Mouse (Mus musculus) cerebellum, postnatal 25 days (tissue): ENCODE measurements around the gene Gfy.

ENCODE experiments used
- DNase-seq, 2 experiments: peaks; one replicate each; pipeline ENCODE4 v3.0.0; 2021; ENCODE audit warnings: mixed read lengths in 2 of 2

The Gfy gene

DNA sequence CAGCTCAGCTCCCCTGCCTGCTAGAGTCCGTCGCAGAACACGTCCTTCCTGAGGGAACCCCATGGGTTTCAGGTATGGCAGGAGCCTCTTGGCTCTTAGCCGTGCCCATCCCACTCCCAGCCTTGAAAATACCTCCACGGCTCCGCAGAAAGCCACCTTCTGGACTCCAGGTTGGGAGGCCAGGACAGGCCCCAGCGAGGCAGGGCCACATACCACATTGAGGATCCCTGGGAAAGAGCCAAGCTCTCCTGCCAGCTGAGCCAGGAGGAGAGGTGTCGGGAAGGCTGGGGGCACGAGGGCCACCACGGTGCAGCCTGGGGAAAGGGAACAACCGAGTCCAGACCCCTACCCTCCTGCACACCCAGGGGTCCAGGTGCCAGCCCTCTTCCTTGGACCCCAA, 32.1 kb downstream of the Gfy start:
- no peak for DNase-seq

DNA sequence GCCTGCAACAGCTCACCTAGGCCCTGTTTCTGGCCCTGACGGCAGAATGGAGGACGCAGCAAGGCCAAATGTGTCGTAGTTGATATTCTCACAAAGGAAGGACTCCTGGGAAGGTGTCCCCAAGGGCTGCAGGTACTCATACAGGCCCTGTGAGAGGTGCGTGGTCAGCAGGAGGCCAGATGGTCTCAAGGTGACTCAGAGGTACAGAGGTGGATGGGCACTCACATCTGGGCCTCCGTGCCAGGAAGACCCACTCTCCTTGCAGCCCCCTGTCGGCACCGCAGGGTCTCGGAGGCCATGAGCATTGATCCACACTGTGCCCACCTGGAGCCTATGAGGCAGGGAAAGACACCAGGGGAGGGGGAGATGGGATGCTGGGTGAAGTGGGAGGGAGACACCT, 33.9 kb downstream of the Gfy start:
- no peak for DNase-seq

DNA sequence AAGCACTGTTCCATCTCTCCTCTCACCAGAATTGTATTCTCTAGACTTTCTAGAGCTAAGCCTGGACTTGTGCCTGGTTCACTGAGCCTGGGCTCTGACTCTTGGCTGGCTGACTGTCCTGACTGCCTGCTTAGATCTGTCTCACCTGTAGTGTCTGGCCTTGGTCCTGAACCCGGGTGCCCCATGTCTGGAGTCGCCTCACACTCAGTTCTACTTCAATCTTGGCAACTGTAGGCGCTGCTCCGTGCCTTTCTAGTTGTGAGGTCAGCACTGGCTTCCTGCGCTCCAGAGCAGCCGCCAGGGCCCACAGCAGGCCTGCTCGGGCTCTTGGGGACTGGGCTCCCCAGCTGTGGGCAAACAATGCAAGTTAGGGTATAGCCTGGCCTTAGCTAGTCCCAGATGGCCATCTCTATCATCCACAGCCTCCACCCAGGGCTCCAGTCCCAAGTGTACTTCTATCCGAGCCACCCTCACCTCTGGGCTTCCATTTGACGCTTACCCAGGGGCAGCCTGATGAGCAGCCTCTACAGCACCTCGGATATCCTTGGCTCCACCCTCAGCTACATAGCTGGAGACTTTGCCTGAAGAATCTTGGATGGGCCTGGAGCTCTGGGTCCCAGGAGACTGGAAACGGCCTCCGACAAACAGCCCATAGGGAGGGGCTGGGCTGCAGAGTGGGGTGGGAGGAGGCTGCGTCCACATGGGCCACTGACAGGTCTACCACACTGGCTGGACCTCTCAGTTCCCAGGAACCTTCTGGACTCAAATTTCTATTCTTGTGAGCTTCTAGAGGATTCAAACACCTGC, 34.8 kb downstream of the Gfy start:
- DNase-seq, result no peak

DNA sequence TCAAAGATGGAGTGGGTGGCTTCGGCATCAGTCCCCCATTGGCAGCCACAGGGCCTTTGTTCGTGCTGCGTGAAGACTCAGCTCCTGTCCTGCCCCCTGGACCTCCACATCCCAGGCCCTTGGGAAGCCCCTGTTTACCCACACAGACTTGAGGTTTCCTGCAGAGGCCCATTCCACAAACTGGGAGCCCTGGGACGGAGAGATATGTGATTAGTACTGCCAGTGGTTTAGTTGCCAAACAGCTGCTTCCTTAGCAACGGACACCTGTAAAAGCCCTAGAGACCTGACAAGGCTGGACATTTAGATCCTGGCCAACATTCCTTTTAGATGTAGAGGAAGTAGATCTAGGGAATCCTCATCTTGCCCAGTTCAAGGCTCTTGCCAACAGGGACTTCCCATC, 37.5 kb downstream of the Gfy start:
- peak in 1 of 2 experiments; percentile 1 for DNase-seq

DNA sequence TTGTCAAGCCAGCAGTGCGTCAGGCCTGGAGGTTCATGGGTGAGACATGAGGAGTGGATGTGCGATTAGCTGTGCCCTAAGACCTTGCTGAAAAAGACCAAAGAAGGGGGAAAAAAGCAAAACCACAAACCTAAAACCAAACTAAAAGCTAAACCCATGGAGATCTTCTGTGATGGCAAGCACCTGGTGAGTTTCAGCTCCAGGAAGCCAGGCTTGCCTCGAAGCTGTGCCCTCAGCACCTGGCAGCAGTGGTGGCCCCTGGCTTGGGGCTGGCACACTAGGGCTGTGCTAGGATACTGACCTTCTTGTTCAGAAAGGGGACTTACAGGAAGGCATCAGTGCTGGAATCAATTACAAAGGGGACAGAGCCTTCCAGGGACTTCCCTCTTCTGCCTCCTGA, 38.0 kb downstream of the Gfy start:
- DNase-seq, result peak in 1 of 2 experiments; percentile 5

DNA sequence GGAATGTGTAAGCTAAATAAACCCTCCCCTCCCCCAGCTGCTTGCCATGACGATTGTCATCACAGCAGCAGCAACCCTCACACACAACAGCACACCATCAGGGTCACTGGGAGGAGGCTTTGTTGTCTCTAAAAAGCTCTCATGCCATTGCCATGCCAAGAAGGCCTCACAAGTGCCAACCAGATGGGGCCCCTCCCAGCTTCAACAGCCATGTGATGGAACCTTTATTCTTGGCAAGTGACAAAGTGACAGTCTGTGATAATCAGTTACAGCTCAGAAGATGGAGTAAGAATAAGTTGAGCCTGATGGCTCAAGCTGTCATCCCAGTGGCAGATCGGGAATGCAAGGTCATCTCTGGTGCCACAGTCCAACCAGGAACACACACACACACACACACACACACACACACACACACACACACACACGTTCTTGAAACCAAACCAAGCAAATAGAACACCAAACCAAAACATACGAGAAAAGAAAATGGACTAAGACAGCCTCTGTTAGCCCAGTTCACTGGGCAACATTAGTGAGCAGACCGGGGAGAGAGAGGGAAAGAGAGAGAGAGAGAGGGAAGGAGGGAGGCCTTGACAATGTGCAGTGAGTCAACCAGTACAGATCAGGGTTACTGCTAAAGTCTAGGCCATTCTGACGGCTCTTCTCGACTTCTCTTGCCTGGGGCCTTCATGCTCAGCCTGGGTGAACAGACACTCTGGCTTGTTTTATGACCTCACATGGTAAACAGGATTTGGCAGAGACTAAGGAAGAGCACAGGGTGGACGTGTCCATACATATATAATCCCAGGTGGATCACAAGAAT, 39.3 kb downstream of the Gfy start:
- peak in 1 of 2 experiments; percentile 9 for DNase-seq

DNA sequence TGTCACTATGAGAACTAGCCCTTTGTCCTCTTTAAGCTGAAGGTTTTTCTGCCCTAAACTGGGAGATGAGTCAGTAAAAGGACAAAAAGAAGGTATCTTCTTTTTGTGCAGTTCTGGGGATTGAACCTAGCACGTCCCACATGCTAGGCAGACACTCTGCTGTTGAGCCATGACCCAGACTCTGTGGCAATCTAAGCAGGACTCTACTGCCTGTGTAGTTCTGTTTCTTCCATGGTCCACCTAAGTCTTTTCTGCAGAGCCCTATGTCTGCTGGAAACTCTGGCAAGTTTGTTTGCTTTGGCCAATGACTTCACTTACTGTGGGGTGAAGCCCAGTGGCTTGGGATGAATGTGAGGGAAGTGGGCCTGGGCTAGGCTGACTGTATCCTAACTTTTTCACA, 41.0 kb downstream of the Gfy start:
- DNase-seq, result no peak

DNA sequence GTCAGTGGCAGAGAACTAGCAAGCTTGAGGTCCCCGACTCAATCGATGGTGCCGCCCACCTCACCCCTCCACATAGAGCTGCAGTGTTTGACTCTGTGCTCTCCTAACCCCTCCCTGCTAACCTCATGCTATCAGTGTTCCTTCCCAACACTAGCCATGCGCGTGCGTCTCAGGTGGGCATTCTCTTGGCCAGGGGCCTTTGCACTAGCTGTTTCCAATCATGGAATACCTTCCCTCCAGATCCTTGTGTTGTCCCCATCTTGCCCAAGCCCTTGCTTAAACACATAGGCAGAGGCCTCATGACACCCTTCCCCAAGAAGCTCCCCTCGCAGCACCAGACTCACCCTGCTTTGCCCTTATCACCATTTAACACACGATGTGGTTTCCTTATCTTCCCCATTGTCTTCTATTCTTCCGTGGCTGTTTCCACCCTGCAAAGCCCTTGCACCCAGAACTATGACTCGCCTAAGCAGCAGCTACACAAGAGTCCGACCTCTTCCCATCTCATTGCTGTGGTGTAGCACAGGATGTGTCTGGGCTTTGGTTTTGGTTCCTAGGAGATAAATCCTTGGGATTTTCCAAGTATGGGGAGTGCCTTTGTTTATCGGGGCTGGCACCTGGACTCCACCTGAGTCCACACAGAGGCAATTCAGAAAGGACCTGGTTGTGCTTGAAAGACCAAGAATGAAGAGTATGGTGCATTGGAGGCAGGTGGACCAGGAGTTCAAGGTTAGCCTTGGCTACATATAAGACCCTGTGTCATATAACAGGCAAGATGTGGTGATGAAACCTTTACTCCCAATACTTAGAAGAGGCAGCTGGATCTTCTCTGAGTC, 42.0 kb downstream of the Gfy start:
- DNase-seq, result peak in 1 of 2 experiments; percentile 11

DNA sequence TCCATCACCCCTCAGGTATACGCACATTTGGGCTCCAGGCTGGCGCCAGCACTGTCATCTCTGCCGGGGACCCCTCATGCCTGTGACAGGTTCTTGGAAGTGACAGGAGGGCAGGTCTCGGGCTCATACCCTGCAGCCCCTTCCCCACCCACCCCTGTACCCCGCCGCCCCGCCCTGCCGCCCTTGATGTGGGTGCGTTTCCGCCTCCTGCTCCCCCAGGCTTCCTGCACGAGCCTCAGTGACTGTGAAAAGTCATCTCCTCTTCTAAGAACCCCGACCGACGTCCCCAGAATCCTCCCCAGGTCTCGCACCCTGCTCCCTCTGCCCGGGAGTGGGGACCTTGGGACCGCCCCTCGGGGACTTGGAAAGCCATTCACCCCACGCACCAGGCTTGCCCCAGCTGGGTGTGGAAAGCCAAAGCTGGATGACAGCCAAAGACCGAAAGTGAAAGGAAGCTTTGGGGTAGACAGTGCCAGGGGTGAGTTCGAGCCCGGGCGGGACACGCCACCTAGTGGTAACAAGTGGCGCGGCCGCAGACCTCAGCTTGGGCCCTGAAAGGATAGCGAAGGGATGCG, 43.3 kb downstream of the Gfy start, which contains the start of the genes Gm45713 and Flt3l:
Gene Gm45713 (minus strand): TSS at position 239 of the 575 bp plus-strand sequence.
Gene Flt3l (minus strand): TSS at position 440 of the 575 bp plus-strand sequence.
- peak; percentile 93 to 94 for DNase-seq

DNA sequence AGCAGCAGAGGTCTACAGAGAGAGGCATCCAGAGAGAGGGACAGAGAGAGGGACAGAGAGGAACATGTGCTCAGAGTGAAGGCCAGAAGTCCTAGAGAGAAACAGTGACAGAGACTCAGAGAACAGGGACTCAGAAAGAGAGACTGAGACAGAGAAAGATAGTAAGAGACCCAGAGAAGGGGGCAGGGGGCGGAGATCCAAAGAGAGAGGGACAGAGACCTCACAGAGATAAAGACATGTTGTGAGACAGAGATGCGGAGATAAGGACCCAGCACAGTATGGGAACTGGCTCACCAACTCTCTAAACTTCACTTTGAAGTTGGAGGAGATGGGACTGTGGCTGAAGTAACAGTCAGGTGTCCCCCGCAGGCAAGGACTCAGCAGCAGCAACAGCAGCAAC, 44.0 kb downstream of the Gfy start:
- no peak for DNase-seq

DNA sequence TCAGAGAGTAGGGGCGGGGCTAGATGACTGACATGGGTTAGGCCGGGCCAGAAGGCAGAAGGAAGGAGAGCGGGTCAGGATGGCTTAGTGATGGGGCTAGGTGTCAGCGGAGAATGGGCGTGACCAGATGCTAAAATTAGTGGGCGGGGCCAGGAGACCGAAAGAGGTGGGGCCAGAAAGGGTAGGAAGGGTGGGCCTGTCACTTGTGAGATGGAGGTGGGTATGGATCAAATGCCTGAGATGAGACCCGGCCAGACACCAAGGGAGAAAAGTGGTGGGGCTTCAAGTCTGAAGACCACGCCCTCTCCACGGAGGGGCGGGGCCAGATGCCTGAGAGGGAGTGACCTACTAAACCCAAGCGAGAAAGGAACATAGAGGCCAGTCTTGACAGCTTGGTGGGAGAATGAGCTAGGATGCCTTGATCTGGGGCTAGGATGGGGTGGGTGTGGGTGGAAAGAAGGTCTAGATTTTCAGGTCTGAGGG, 44.8 kb downstream of the Gfy start:
- peak in 1 of 2 experiments; percentile 36 for DNase-seq

DNA sequence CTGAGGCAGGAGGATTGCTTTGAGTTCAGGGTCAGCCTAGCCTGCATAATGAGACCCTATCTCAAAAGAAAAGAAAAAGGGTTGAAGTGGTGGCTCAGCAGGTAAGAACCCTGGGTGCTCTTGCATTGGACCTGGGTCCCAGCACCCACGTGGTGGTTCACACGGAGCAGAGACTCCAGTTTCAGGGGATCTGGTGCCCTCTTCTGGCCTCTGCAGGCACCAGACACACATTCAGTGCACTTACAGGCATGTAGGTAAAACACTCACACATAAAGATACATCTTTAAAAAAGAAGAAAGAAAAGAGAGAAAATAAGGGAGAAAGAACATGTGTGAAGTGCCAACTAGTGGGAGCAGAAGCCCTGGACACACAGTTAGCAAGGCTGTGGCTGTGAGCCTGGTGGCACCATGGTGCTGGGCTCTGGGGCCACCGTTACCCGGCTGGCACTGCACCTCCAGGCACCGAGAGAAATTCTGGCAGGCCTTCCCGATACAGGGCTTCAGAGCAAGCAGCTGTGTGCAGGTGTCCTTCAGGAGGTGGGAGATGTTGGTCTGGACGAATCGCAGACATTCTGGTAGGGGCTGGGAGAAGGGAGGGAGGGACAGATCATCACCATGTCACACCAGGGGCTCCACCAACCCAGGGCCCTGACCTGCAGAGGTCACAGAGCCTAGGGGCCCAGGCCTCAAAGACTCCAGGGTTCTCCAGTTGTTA, 45.8 kb downstream of the Gfy start:
- DNase-seq, result peak in 1 of 2 experiments; percentile 36

DNA sequence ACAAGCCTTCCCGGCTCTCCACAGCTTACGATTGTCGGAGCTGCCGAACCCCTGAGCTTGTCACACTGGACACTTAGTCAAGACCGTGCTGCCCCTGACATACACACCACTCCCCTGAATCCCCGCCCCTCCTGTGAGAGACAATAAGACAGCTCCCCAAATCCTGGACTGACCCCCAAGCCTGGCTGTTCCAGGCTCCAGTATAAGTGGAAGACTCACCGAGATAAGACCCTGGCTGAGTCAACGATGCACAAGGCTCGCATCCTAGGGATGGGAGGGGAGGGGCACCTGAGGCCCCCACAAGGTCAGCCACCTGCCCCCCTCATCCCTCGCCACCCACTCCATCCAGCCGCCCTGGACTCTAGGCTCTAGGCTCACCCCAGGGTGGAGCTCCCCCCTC, 47.5 kb downstream of the Gfy start:
- no peak for DNase-seq

DNA sequence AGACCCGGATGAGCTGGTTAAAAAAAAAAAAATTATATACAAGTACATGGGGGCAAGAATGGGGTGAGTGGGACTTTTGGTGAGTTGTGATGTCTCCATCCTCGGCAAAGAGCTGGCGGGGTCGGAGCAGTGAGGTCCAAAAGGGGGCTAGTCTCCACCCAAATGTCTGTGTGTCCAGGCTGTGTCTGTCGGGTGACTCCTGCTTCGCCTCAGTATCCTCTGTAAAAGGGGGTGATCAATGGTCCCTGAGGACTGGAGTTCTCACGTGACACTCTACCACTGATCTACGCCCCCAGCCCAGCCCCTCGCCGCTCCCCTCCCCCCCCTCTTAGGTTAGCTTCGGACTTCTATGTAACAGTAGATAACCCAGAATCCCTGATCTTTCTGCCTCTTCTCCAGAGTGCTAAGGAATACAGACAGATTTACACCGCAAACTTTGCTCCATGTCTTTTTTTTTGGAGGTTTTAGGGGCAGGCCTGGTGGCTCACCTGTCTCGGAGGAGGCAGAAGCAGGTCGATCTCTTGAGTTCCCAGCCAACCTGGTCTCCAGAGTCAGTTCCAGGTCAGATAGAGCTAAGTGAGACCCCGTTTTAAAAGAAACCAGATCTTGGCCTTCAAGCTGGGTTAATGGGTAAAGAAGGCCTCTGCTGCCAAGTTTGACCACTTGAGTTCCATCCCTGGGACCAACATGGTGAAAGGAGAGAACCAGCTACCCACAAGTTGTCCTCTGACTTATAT, 49.4 kb downstream of the Gfy start:
- peak in 1 of 2 experiments; percentile 9 for DNase-seq

DNA sequence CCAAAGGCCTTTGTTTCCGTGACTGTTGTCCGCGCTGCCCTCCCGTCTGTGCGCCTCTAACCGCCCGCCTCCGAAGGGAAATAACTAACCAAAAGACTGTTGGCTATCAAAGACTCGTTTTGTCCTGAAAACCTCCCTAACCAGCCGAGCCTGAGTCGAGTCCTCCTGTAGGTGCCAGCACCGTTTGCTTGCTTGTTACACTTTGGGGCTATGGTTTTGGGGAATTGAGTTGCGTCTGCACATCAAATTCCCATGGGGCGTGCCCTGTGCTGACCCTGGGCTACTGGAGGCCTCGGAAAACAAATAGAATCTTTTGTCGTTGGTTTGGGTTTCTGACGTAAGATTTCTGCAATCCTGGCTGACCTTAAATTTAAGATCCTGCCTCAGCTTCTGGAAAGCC, 50.1 kb downstream of the Gfy start:
- DNase-seq, result no peak

DNA sequence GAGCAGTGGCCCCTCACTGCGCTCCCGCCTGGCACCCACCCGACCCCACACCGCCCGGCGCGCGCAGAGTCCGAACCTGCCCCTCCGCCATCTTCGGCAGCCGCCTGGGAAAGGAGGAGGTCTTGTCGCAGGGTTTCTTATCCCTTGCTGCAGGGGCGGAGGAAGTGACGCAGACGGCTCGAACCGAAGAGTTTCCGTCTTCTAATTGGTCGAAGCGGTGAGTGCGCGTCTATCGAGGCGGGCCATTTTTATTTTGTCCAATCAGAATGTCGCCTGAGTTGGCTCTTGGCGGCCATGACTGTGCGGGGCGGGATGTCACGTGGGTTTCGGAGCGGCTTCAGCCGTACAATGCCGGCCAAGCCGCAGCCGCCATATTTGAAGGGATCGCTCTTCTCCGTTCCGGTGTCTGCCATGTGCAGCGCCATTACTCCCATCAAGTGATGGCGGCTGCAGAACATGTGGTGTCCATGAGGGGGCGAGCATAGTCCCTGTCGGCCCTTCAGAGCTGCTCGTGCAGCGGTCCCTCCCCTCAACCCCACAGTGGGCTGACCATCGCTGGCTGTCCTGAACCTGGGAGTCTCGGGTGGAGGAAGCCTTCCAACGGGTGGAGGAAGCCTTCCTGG, 50.6 kb downstream of the Gfy start, which contains the start of gene Rpl13a:
Gene Rpl13a (minus strand): TSS at position 138 of the 623 bp plus-strand sequence.
- peak; percentile 98 for DNase-seq

DNA sequence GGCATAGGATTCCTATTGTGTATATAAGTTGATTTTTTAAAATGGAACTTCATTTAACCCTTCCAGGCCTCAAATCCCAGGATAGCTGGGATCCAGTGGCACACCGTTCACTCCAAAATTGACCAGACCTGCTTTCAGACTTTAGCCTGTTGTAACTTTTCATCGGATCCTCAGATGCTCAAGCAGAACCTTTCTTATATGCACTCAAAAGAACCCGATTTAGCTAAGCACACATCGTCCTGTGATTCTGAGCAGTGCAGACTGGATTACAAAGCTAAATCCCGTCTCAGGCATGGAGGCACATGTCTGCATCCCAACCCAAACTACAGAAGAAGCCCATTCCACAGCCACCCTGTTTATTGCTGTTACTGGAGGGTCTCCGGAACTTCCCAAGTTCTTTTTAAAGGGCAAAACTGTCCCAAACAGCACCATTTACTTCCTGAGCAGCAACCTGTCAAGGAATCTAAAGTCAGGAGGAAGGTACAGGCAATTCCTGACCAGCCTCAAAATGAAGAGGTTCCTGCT, 51.6 kb downstream of the Gfy start:
- DNase-seq, result no peak

DNA sequence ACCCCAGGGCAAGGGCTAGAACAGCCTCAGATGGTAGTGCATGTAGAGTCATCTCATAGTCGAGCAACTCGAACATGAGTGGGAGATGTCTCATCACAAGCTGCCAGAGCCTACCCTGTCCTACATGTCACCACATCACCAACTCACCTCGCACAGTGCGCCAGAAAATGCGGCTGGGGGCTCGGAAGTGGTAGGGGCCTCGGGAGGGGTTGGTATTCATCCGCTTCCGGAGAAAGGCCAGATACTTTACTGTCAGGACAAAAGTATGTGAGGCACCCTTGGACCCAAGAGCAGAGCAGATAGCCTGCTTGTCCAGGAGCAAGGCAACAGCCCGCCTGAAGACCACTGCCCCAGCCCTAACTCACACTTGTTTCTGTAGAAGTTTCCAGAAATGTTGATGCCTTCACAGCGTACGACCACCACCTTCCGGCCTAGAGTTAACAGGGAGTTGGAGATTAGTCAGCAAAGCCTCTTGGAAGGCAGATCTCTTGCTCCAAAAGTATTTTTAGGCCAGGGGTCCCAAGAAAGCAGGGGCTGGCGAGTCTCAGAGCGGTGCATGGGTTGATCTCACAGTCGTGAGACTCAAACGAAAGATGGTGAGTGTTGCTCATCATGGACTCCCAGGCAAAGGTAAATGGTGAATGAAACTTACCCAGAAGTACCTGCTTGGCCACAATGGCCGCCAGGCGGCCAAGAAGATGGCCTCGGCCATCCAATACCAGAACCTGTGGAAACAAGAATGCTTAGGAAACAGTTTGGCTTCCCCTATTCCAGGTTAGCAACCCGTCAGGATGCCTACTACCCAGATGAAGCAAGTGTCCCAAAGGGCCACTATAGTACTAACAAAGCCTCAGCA, 52.3 kb downstream of the Gfy start:
- DNase-seq, result no peak
